Mouse (Mus musculus): ENCODE measurements around the gene Adamts13.

DNA sequence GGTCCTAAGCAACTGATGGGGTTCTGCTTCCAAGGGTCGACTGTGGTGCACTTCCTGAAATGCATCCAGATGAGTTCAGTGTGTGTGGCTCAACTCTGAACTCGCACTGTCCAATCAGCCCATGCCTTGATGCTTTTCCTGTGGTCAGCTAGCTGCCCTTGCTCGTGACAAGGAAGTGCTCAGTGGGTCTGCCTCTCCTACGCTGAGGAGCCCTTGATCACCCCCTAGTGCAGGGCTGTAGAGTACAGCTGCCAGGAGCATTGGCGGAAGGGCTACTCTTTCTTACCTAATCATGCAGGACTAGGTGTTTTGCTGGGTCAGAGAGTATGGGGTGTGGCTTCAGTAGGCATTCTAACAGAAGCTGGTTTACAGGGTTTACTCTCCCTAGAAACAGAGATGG is 31.7 kb upstream of the Adamts13 start:
- TF ChIP-seq CTCF (IDR thresholded peaks at IDR 0.05; ENCODE audit: low read depth) (no peak), EP300 (IDR thresholded peaks at IDR 0.05; ENCODE audit: low read depth) (no peak)

Measured in heart, postnatal 0 days (tissue).